21 mouse cellular contexts compared by ENCODE assay signal in the genomic region with DNA sequence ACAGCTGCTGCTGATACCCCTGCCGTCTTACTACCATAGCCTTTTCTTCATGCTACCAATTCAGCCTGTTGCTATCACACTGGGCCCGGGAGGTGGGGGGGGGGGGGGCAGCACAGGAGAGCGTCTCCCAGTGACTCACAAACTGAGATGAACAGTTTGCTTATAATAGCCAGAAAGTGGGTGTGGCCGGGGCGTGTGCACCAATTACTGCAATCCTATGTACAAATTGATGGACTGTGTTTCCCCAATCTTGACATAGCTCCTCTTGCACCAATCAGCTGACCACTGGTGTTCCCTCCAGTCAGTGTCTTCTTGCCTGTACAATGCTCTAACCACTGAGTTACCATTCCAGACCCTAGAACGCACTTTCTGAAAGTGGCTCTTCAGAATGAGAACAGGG. TPM values are rescaled to one million over a fixed set of nuclear protein-coding genes. Genes with fewer than 3 reads are reported as not detected.
DNase-seq lines count a peak whose midpoint lies in the region; ATAC-seq and TF ChIP-seq lines count a peak whose summit lies in the region.
"Had no signal": no experiment of that assay in that cellular context is flagged by ENCODE, and none has a peak within 500 bp of the region (broad histone marks: within the 10 kb centered on the region; RNA-seq: fewer than 3 reads in every experiment).

No protein-coding gene starts in this region.

- no peak for TF ChIP-seq CTCF in midbrain, postnatal 0 days (IDR thresholded peaks at IDR 0.05)

- ATAC-seq in midbrain, embryonic 16.5 days, result no peak
- no peak for ATAC-seq in midbrain, postnatal 0 days (ENCODE audit: low FRiP score)
- ATAC-seq in megakaryocyte, adult 5-6 weeks (ENCODE audit: poor library complexity, severe bottlenecking), result peak; percentile 75
- ATAC-seq in hindbrain, embryonic 13.5 days (ENCODE audit: low FRiP score), result no peak
- ATAC-seq: forebrain, embryonic 14.5 days; Patski had no signal

- 84% methylated on average over 6 of the region's 6 CpGs for WGBS in midbrain, embryonic 16.5 days
- WGBS in midbrain, postnatal 0 days, result 78% methylated on average over 6 of the region's 6 CpGs
- 81% methylated on average over 6 of the region's 6 CpGs for WGBS in hindbrain, embryonic 13.5 days

- no peaks in the 10 kb centered on the region for H3K36me3 ChIP-seq in midbrain, embryonic 16.5 days (ENCODE audit: control insufficient read depth, insufficient read depth, low read length)
- H3K36me3 ChIP-seq in midbrain, postnatal 0 days (ENCODE audit: insufficient read depth, low read length), result peaks cover 5% of the 10 kb centered on the region; the same call in 1 of the 2 replicates
- H3K36me3 ChIP-seq in hindbrain, embryonic 13.5 days, result no peaks in the 10 kb centered on the region
- H3K36me3 ChIP-seq: embryonic facial prominence, embryonic 15.5 days; forebrain, embryonic 10.5 days; heart, embryonic 10.5 days; hindbrain, embryonic 12.5 days had no signal

- no peaks in the 10 kb centered on the region; the same call in 1 of the 2 replicates for H3K4me1 ChIP-seq in midbrain, embryonic 16.5 days (ENCODE audit: control insufficient read depth, insufficient read depth, low read length)
- H3K4me1 ChIP-seq in midbrain, postnatal 0 days (ENCODE audit: insufficient read depth, low read length), result no peaks in the 10 kb centered on the region
- H3K4me1 ChIP-seq in hindbrain, embryonic 13.5 days (replicated peaks), result no peaks in the 10 kb centered on the region
- H3K4me1 ChIP-seq: hindbrain, embryonic 12.5 days had no signal

- no peaks in the 10 kb centered on the region for H3K9me3 ChIP-seq in midbrain, embryonic 16.5 days (replicated peaks; ENCODE audit: control insufficient read depth, low read length, poor library complexity, severe bottlenecking)
- H3K9me3 ChIP-seq in midbrain, postnatal 0 days (ENCODE audit: low read length), result no peaks in the 10 kb centered on the region
- H3K9me3 ChIP-seq in hindbrain, embryonic 13.5 days, result no peaks in the 10 kb centered on the region
- H3K9me3 ChIP-seq: embryonic facial prominence, embryonic 15.5 days; forebrain, embryonic 10.5 days; heart, embryonic 10.5 days; hindbrain, embryonic 12.5 days had no signal

- peak overlapping the region; percentile 22; the same call in 1 of the 2 replicates for H3K27ac ChIP-seq in midbrain, embryonic 16.5 days (ENCODE audit: low read length)
- H3K27ac ChIP-seq in midbrain, postnatal 0 days (ENCODE audit: low read depth, low read length), result no peak overlapping the region
- no peak overlapping the region for H3K27ac ChIP-seq in hindbrain, embryonic 13.5 days
- H3K27ac ChIP-seq: embryonic facial prominence, embryonic 15.5 days; forebrain, embryonic 10.5 days; gastrocnemius, adult 2 months; heart, embryonic 10.5 days; hindbrain, embryonic 12.5 days; hindbrain, postnatal 0 days had no signal

- no peak overlapping the region for H3K4me2 ChIP-seq in midbrain, embryonic 16.5 days (ENCODE audit: low read length)
- no peak overlapping the region for H3K4me2 ChIP-seq in midbrain, postnatal 0 days (ENCODE audit: low read depth, low read length, poor library complexity, severe bottlenecking)
- no peak overlapping the region for H3K4me2 ChIP-seq in hindbrain, embryonic 13.5 days
- H3K4me2 ChIP-seq: embryonic facial prominence, embryonic 15.5 days; hindbrain, embryonic 12.5 days had no signal

- H3K4me3 ChIP-seq in midbrain, embryonic 16.5 days (ENCODE audit: low read depth, low read length), result no peak overlapping the region
- H3K4me3 ChIP-seq in midbrain, postnatal 0 days (ENCODE audit: low read depth, low read length), result no peak overlapping the region
- H3K4me3 ChIP-seq in hindbrain, embryonic 13.5 days, result no peak overlapping the region
- H3K4me3 ChIP-seq: embryonic facial prominence, embryonic 15.5 days; erythroblast, embryonic 14.5 days; forebrain, embryonic 10.5 days; gastrocnemius, adult 2 months; heart, embryonic 10.5 days; hindbrain, embryonic 12.5 days had no signal

- DNase-seq in midbrain, postnatal 0 days (ENCODE audit: low spot score), result no peak
- peak; percentile 63 for DNase-seq in adipocyte (ENCODE audit: low spot score)
- DNase-seq in retina, postnatal 1 day, result peak; percentile 69
- DNase-seq in cerebellum, adult 11 months, result no peak
- no peak for DNase-seq in embryo, embryonic 10 days (ENCODE audit: low spot score)
- DNase-seq: adrenal gland, adult 8-10 months; gastrocnemius, postnatal 36 days; heart, postnatal 10 days; heart, postnatal 4 days had no signal

- no peaks in the 10 kb centered on the region for H3K27me3 ChIP-seq in midbrain, embryonic 16.5 days (ENCODE audit: control insufficient read depth, insufficient read depth, low read depth, low read length)
- no peaks in the 10 kb centered on the region for H3K27me3 ChIP-seq in midbrain, postnatal 0 days (ENCODE audit: insufficient read depth, low read length)
- 0 out of 2 replicates have a peak, but pooled peaks cover 5% of the 10 kb centered on the region for H3K27me3 ChIP-seq in hindbrain, embryonic 13.5 days
- H3K27me3 ChIP-seq: embryonic facial prominence, embryonic 15.5 days; hindbrain, embryonic 12.5 days had no signal

- no peak overlapping the region for H3K9ac ChIP-seq in midbrain, embryonic 16.5 days (ENCODE audit: low read depth, low read length)
- H3K9ac ChIP-seq in midbrain, postnatal 0 days (replicated peaks; ENCODE audit: low read length, poor library complexity, severe bottlenecking), result no peak overlapping the region
- H3K9ac ChIP-seq in hindbrain, embryonic 13.5 days, result no peak overlapping the region
- H3K9ac ChIP-seq: embryonic facial prominence, embryonic 15.5 days; hindbrain, embryonic 12.5 days had no signal

RNA-seq across cellular contexts. Expression of gene Noc4l, which starts 44.9 kb away (rescaled TPM):
- 46.0 and 47.6 TPM in 2 replicates for polyA plus RNA-seq in midbrain, embryonic 16.5 days (2015; fragmentation: Nextera tagmentation; extraction: Ambion mirVana)
- 42.9 and 48.7 TPM in 2 replicates for total RNA-seq in midbrain, postnatal 0 days (2014; rRNA removed)
- polyA plus RNA-seq in midbrain, postnatal 0 days (2015; fragmentation: Nextera tagmentation; extraction: Ambion mirVana), result 41.8 and 43.9 TPM in 2 replicates
- total RNA-seq in megakaryocyte, adult 5-6 weeks (2015), result 11.9 and 12.2 TPM in 2 replicates
- total RNA-seq in megakaryocyte, adult 5-6 weeks (2017), result 9.9 and 15.9 TPM in 2 replicates
- 41.6 and 41.8 TPM in 2 replicates for polyA plus RNA-seq in hindbrain, embryonic 13.5 days (2015; fragmentation: Nextera tagmentation; extraction: Ambion mirVana)

RNA-seq across cellular contexts. Expression of gene Ddx51, which starts 44.9 kb away (rescaled TPM):
- 18.0 and 18.1 TPM in 2 replicates for polyA plus RNA-seq in midbrain, embryonic 16.5 days (2015; fragmentation: Nextera tagmentation; extraction: Ambion mirVana)
- total RNA-seq in midbrain, postnatal 0 days (2014; rRNA removed), result 5.8 and 7.7 TPM in 2 replicates
- polyA plus RNA-seq in midbrain, postnatal 0 days (2015; fragmentation: Nextera tagmentation; extraction: Ambion mirVana), result 10.5 and 11.0 TPM in 2 replicates
- 9.7 and 10.8 TPM in 2 replicates for total RNA-seq in megakaryocyte, adult 5-6 weeks (2015)
- 3.5 and 10.9 TPM in 2 replicates for total RNA-seq in megakaryocyte, adult 5-6 weeks (2017)
- 14.8 and 16.5 TPM in 2 replicates for polyA plus RNA-seq in hindbrain, embryonic 13.5 days (2015; fragmentation: Nextera tagmentation; extraction: Ambion mirVana)

Comparison
In these comparisons a context has a peak if more than half of its experiments do, and no peak if none do; other contexts are left out.
1. DNase-seq: peak in adipocyte (single experiment) and retina, postnatal 1 day (single experiment); none in midbrain, postnatal 0 days (single experiment), cerebellum, adult 11 months (single experiment) and embryo, embryonic 10 days (single experiment).